8 mouse cellular contexts compared by ENCODE assay signal in the genomic region with DNA sequence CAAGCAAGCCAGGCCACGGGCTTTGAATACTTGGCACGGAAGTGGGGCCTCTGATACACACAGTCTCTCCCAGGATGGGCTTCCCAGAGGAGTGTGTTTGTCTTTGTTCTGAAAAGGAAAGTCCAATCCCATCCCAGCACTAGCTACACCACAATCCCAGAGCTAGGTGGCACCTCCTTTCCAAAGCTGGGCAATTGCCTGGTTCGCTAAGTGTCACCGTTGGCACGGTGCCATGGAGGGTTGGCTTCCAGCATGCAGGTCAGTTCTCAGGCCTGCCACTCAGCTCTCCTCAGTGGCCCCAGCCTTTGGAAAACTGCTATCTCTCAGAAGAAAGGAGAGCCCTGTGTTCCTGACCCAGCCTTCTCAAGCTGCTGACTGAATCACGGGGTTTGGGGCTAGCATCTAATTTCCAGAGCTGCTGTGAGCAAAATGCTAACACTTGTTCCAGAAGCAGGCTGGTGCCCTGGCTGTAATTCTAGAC. TPM values are rescaled to one million over a fixed set of nuclear protein-coding genes. Genes with fewer than 3 reads are reported as not detected.
DNase-seq lines count a peak whose midpoint lies in the region; ATAC-seq and TF ChIP-seq lines count a peak whose summit lies in the region.

No protein-coding gene starts in this region.

- no peaks in the 10 kb centered on the region for H3K36me3 ChIP-seq in intestine, postnatal 0 days (ENCODE audit: control insufficient read depth, insufficient read depth)
- H3K36me3 ChIP-seq in midbrain, embryonic 14.5 days (ENCODE audit: control insufficient read depth, insufficient read depth, low read length), result no peaks in the 10 kb centered on the region
- H3K36me3 ChIP-seq in stomach, postnatal 0 days (ENCODE audit: control insufficient read depth, insufficient read depth, low read length), result no peaks in the 10 kb centered on the region

- TF ChIP-seq CTCF in intestine, postnatal 0 days (IDR thresholded peaks at IDR 0.05; ENCODE audit: low read depth), result peak; percentile 59
- peak; percentile 70 for TF ChIP-seq CTCF in stomach, postnatal 0 days (IDR thresholded peaks at IDR 0.05; ENCODE audit: low read depth)

- ATAC-seq in common myeloid progenitor, adult 5-6 weeks (replicated peaks; ENCODE audit: low read depth, poor library complexity, severe bottlenecking), result peak; percentile 23; the same call in 1 of the 2 replicates
- 0 out of 2 replicates have a peak, but pooled peaks have one; percentile 13 for ATAC-seq in granulocyte monocyte progenitor cell, adult 5-6 weeks (replicated peaks; ENCODE audit: poor library complexity, severe bottlenecking)
- peak; percentile 63; the same call in 1 of the 2 replicates for ATAC-seq in intestine, postnatal 0 days
- ATAC-seq in midbrain, embryonic 14.5 days (ENCODE audit: low FRiP score, low TSS enrichment), result peak; percentile 84
- peak; percentile 88 for ATAC-seq in stomach, postnatal 0 days (ENCODE audit: low FRiP score, low TSS enrichment)
- no peak for ATAC-seq in CD4-positive, CD25-positive, alpha-beta regulatory T cell, adult 4 months

- no peaks in the 10 kb centered on the region for H3K9me3 ChIP-seq in intestine, postnatal 0 days (ENCODE audit: control insufficient read depth)
- H3K9me3 ChIP-seq in midbrain, embryonic 14.5 days (ENCODE audit: control insufficient read depth, low read length), result no peaks in the 10 kb centered on the region
- no peaks in the 10 kb centered on the region for H3K9me3 ChIP-seq in stomach, postnatal 0 days (ENCODE audit: control insufficient read depth, low read length)

- H3K27ac ChIP-seq in intestine, postnatal 0 days (ENCODE audit: low read depth, low read length), result no peak overlapping the region; the same call in 1 of the 2 replicates
- H3K27ac ChIP-seq in midbrain, embryonic 14.5 days (replicated peaks; ENCODE audit: low read depth, low read length), result peak overlapping the region; percentile 68; the same call in 1 of the 2 replicates
- H3K27ac ChIP-seq in stomach, postnatal 0 days (replicated peaks), result peak overlapping the region; percentile 35; the same call in 1 of the 2 replicates

- H3K27me3 ChIP-seq in intestine, postnatal 0 days (replicated peaks; ENCODE audit: control insufficient read depth, insufficient read depth, low read length), result no peaks in the 10 kb centered on the region
- H3K27me3 ChIP-seq in midbrain, embryonic 14.5 days (ENCODE audit: control insufficient read depth, insufficient read depth, low read length), result no peaks in the 10 kb centered on the region
- no peaks in the 10 kb centered on the region for H3K27me3 ChIP-seq in stomach, postnatal 0 days (ENCODE audit: control insufficient read depth, insufficient read depth, low read length)

- TF ChIP-seq EP300 in stomach, postnatal 0 days (optimal IDR thresholded peaks at IDR 0.05), result no peak

- peak; percentile 83 for DNase-seq in adrenal gland, postnatal 25 days
- DNase-seq in left cerebral cortex, adult 9 months (ENCODE audit: low spot score in 2 of 2), result peak; percentile 61 to 72
- DNase-seq in midbrain, embryonic 14.5 days, result peak; percentile 83
- DNase-seq in stomach, postnatal 0 days (ENCODE audit: low spot score), result peak; percentile 92

- no peaks in the 10 kb centered on the region for H3K4me1 ChIP-seq in intestine, postnatal 0 days (replicated peaks; ENCODE audit: control insufficient read depth, insufficient read depth, low read length)
- peaks cover 13% of the 10 kb centered on the region for H3K4me1 ChIP-seq in midbrain, embryonic 14.5 days (ENCODE audit: control insufficient read depth, insufficient read depth, low read length)
- H3K4me1 ChIP-seq in stomach, postnatal 0 days (replicated peaks; ENCODE audit: control insufficient read depth, insufficient read depth), result no peaks in the 10 kb centered on the region; the same call in 1 of the 2 replicates

- no peak overlapping the region for H3K9ac ChIP-seq in intestine, postnatal 0 days (ENCODE audit: low read depth, low read length)
- no peak overlapping the region for H3K9ac ChIP-seq in midbrain, embryonic 14.5 days (replicated peaks; ENCODE audit: low read length)
- H3K9ac ChIP-seq in stomach, postnatal 0 days (ENCODE audit: low read length), result no peak overlapping the region

- H3K4me3 ChIP-seq in intestine, postnatal 0 days (ENCODE audit: low read depth, low read length), result no peak overlapping the region
- H3K4me3 ChIP-seq in midbrain, embryonic 14.5 days (replicated peaks; ENCODE audit: low read depth, low read length), result no peak overlapping the region
- no peak overlapping the region for H3K4me3 ChIP-seq in stomach, postnatal 0 days (ENCODE audit: low read depth, low read length)

- 63% methylated on average over 6 of the region's 6 CpGs for WGBS in intestine, postnatal 0 days
- 59% methylated on average over 6 of the region's 6 CpGs for WGBS in midbrain, embryonic 14.5 days
- 46% methylated on average over 6 of the region's 6 CpGs for WGBS in stomach, postnatal 0 days

- H3K4me2 ChIP-seq in intestine, postnatal 0 days (replicated peaks; ENCODE audit: low read depth), result no peak overlapping the region
- no peak overlapping the region for H3K4me2 ChIP-seq in midbrain, embryonic 14.5 days (ENCODE audit: low read length)
- no peak overlapping the region for H3K4me2 ChIP-seq in stomach, postnatal 0 days (replicated peaks; ENCODE audit: low read depth)

RNA-seq across cellular contexts. Expression of gene Bod1, which starts 42.0 kb away (rescaled TPM):
- total RNA-seq in adrenal gland, postnatal 25 days (2021), result 50.3 and 55.4 TPM in 2 replicates
- total RNA-seq in common myeloid progenitor, adult 5-6 weeks (2017), result 20.0 and 29.7 TPM in 2 replicates
- total RNA-seq in granulocyte monocyte progenitor cell, adult 5-6 weeks (2014; fragmentation: Nextera tagmentation), result 16.5 and 22.8 TPM in 2 replicates
- total RNA-seq in granulocyte monocyte progenitor cell, adult 5-6 weeks (2017), result 21.4 and 26.3 TPM in 2 replicates
- polyA plus RNA-seq in intestine, postnatal 0 days (2015; fragmentation: Nextera tagmentation; extraction: Ambion mirVana), result 37.4 and 40.4 TPM in 2 replicates
- 164 and 168 TPM in 2 replicates for polyA plus RNA-seq in midbrain, embryonic 14.5 days (2014; fragmentation: Nextera tagmentation; extraction: Ambion mirVana)
- 62.1 and 65.2 TPM in 2 replicates for polyA plus RNA-seq in stomach, postnatal 0 days (2015; fragmentation: Nextera tagmentation; extraction: Ambion mirVana)
- 1 to 10 TPM; 7.6 to 8.2 TPM for polyA plus RNA-seq in CD4-positive, CD25-positive, alpha-beta regulatory T cell, adult 4 months (2017; shearing (Covaris generic))
